In genomic region chr17:87255672-87256071, GRCm38 (mm10) we compare ENCODE assay signal across 28 mouse cellular contexts. TPM values are rescaled to one million over a fixed set of nuclear protein-coding genes. Genes with fewer than 3 reads are reported as not detected.
A peak's percentile ranks its signal among the peaks of the same experiment; 100 is the strongest.
DNase-seq lines count a peak whose midpoint lies in the region; ATAC-seq and TF ChIP-seq lines count a peak whose summit lies in the region.
"Had no signal": no experiment of that assay in that cellular context is flagged by ENCODE, and none has a peak within 500 bp of the region (broad histone marks: within the 10 kb centered on the region; RNA-seq: fewer than 3 reads in every experiment).

No protein-coding gene starts in this region.

- 85% methylated on average over 16 of the region's 16 CpGs for WGBS in liver, adult 2 months
- WGBS in forebrain, embryonic 14.5 days = 93% methylated on average over 16 of the region's 16 CpGs

- TF ChIP-seq POLR2A in liver, adult 2 months (IDR thresholded peaks at IDR 0.05; ENCODE audit: extremely low read depth, insufficient read depth, low read length) = no peak

- H3K4me3 ChIP-seq in liver, adult 2 months (ENCODE audit: insufficient read depth, low read depth, low read length) = no peak overlapping the region
- H3K4me3 ChIP-seq in megakaryocyte, embryonic 14.5 days (replicated peaks) = peak overlapping the region; percentile 42
- no peak overlapping the region for H3K4me3 ChIP-seq in forebrain, embryonic 14.5 days (ENCODE audit: low read depth, low read length)
- H3K4me3 ChIP-seq: embryonic facial prominence, embryonic 15.5 days; heart, embryonic 12.5 days; hindbrain, embryonic 13.5 days; left cerebral cortex, adult 2 months; limb, embryonic 10.5 days; liver, embryonic 13.5 days; midbrain, embryonic 15.5 days; neural tube, embryonic 15.5 days had no signal

- H3K4me1 ChIP-seq in liver, adult 2 months (ENCODE audit: control insufficient read depth, insufficient read depth, low read length) = 0 out of 2 replicates have a peak, but pooled peaks cover under 1% of the 10 kb centered on the region
- peaks cover 26% of the 10 kb centered on the region for H3K4me1 ChIP-seq in megakaryocyte, embryonic 14.5 days
- H3K4me1 ChIP-seq in forebrain, embryonic 14.5 days (ENCODE audit: control insufficient read depth, insufficient read depth, low read length) = no peaks in the 10 kb centered on the region
- H3K4me1 ChIP-seq: embryonic facial prominence, embryonic 15.5 days; hindbrain, embryonic 13.5 days; limb, embryonic 10.5 days; liver, embryonic 13.5 days; midbrain, embryonic 15.5 days; neural tube, embryonic 15.5 days had no signal

- H3K9ac ChIP-seq in liver, adult 2 months (ENCODE audit: low read depth, low read length) = no peak overlapping the region
- H3K9ac ChIP-seq in forebrain, embryonic 14.5 days (ENCODE audit: low read length) = no peak overlapping the region
- H3K9ac ChIP-seq: embryonic facial prominence, embryonic 15.5 days; heart, embryonic 12.5 days; hindbrain, embryonic 13.5 days; liver, embryonic 13.5 days; midbrain, embryonic 15.5 days; neural tube, embryonic 15.5 days had no signal

- no peak for TF ChIP-seq CTCF in liver, adult 2 months (IDR thresholded peaks at IDR 0.05; ENCODE audit: low read depth, low read length)

- no peaks in the 10 kb centered on the region for H3K27me3 ChIP-seq in liver, adult 2 months (ENCODE audit: control insufficient read depth, insufficient read depth, low read length)
- no peaks in the 10 kb centered on the region for H3K27me3 ChIP-seq in megakaryocyte, embryonic 14.5 days (replicated peaks)
- H3K27me3 ChIP-seq in forebrain, embryonic 14.5 days (replicated peaks; ENCODE audit: control insufficient read depth, insufficient read depth, low read length) = no peaks in the 10 kb centered on the region
- H3K27me3 ChIP-seq: embryonic facial prominence, embryonic 15.5 days; heart, embryonic 12.5 days; hindbrain, embryonic 13.5 days; liver, embryonic 13.5 days; midbrain, embryonic 15.5 days; neural tube, embryonic 15.5 days had no signal

- no peak overlapping the region for H3K27ac ChIP-seq in liver, adult 2 months (replicated peaks; ENCODE audit: insufficient read depth, low read depth, low read length)
- H3K27ac ChIP-seq in forebrain, embryonic 14.5 days (ENCODE audit: low read depth, low read length) = no peak overlapping the region
- H3K27ac ChIP-seq: embryonic facial prominence, embryonic 15.5 days; hindbrain, embryonic 13.5 days; kidney, postnatal 0 days; left cerebral cortex, adult 2 months; limb, embryonic 10.5 days; liver, embryonic 13.5 days; midbrain, embryonic 15.5 days; neural tube, embryonic 15.5 days had no signal

- peaks cover 4% of the 10 kb centered on the region; the same call in 1 of the 2 replicates for H3K79me2 ChIP-seq in liver, adult 2 months (ENCODE audit: control insufficient read depth, insufficient read depth, low read length)

- intact Hi-C loops in heart, postnatal 10 days (cut with DNase I) = no loop called here

- peaks cover 33% of the 10 kb centered on the region for H3K36me3 ChIP-seq in liver, adult 2 months (ENCODE audit: control insufficient read depth, insufficient read depth, low read length)
- peaks cover 79% of the 10 kb centered on the region for H3K36me3 ChIP-seq in megakaryocyte, embryonic 14.5 days (replicated peaks; ENCODE audit: low read length)
- peaks cover 50% of the 10 kb centered on the region for H3K36me3 ChIP-seq in forebrain, embryonic 14.5 days (ENCODE audit: control insufficient read depth, insufficient read depth, low read length)

- no peak overlapping the region for H3K4me2 ChIP-seq in forebrain, embryonic 14.5 days (ENCODE audit: low read length)
- H3K4me2 ChIP-seq: embryonic facial prominence, embryonic 15.5 days; heart, embryonic 12.5 days; hindbrain, embryonic 13.5 days; liver, embryonic 13.5 days; midbrain, embryonic 15.5 days; neural tube, embryonic 15.5 days had no signal

- DNase-seq in liver, adult 2 months (ENCODE audit: extremely low read depth, low read depth, low spot score) = peak; percentile 41
- DNase-seq in liver = no peak
- DNase-seq in retina, embryonic 14.5 days (ENCODE audit: low spot score) = peak; percentile 81
- no peak for DNase-seq in heart, postnatal 10 days
- DNase-seq in forebrain, embryonic 14.5 days (ENCODE audit: low spot score) = no peak
- DNase-seq: adrenal gland, postnatal 36 days; cerebellum, adult 11-12 months; cerebellum, postnatal 10 days; gastrocnemius, postnatal 14 days; heart, adult 18-20 months; heart, postnatal 14 days; kidney, adult 11 months; layer of hippocampus, adult 9-11 months; liver, embryonic 13.5 days; right cerebral cortex, postnatal 14 days; spleen, adult 18-20 months had no signal

- H3K9me3 ChIP-seq in megakaryocyte, embryonic 14.5 days = no peaks in the 10 kb centered on the region
- H3K9me3 ChIP-seq in forebrain, embryonic 14.5 days (replicated peaks; ENCODE audit: control insufficient read depth, low read length) = 0 out of 2 replicates have a peak, but pooled peaks cover 3% of the 10 kb centered on the region
- H3K9me3 ChIP-seq: embryonic facial prominence, embryonic 15.5 days; limb, embryonic 10.5 days; liver, embryonic 13.5 days; midbrain, embryonic 15.5 days had no signal

- peak; percentile 95 for ATAC-seq in common myeloid progenitor, adult 5-6 weeks (replicated peaks; ENCODE audit: low read depth, poor library complexity, severe bottlenecking)
- ATAC-seq in forebrain, embryonic 14.5 days = no peak
- ATAC-seq: CD4-positive, CD25-positive, alpha-beta regulatory T cell, adult 4 months; forebrain, embryonic 16.5 days; midbrain, embryonic 15.5 days had no signal

RNA-seq across cellular contexts. Expression of gene Mcfd2, which starts 10.1 kb away (rescaled TPM):
- total RNA-seq in liver, adult 2 months (2014; rRNA removed) = 223 and 231 TPM in 2 replicates
- 263 and 314 TPM in 2 replicates for polyA plus RNA-seq in liver, adult 2 months (2012; rRNA removed)
- total RNA-seq in common myeloid progenitor, adult 5-6 weeks (2017) = 56.1 and 58.4 TPM in 2 replicates
- 8.0 and 12.5 TPM in 2 replicates for polyA plus RNA-seq in megakaryocyte, embryonic 14.5 days (2012; ENCODE audit: insufficient read depth, low replicate concordance)
- 10 to 100 TPM; 41.4 to 43.2 TPM for total RNA-seq in heart, postnatal 10 days (2021)
- polyA plus RNA-seq in forebrain, embryonic 14.5 days (2014; fragmentation: Nextera tagmentation; extraction: Ambion mirVana) = 56.1 and 63.4 TPM in 2 replicates

RNA-seq across cellular contexts. Expression of gene Ttc7, which starts 27.0 kb away (rescaled TPM):
- 19.0 and 22.4 TPM in 2 replicates for total RNA-seq in liver, adult 2 months (2014; rRNA removed)
- 36.5 and 37.8 TPM in 2 replicates for polyA plus RNA-seq in liver, adult 2 months (2012; rRNA removed)
- 42.8 and 78.2 TPM in 2 replicates for total RNA-seq in common myeloid progenitor, adult 5-6 weeks (2017)
- 8.2 and 14.1 TPM in 2 replicates for polyA plus RNA-seq in megakaryocyte, embryonic 14.5 days (2012; ENCODE audit: insufficient read depth, low replicate concordance)
- 1 to 10 TPM; 4.9 to 5.4 TPM for total RNA-seq in heart, postnatal 10 days (2021)
- polyA plus RNA-seq in forebrain, embryonic 14.5 days (2014; fragmentation: Nextera tagmentation; extraction: Ambion mirVana) = 4.1 and 4.8 TPM in 2 replicates

Comparison
In these comparisons a context has a peak if more than half of its experiments do, and no peak if none do; other contexts are left out.
1. DNase-seq: peak in liver, adult 2 months (single experiment) and retina, embryonic 14.5 days (single experiment); none in liver (single experiment), heart, postnatal 10 days (0 of 2) and forebrain, embryonic 14.5 days (single experiment).